Mouse (Mus musculus) frontal cortex, postnatal 14 days (tissue): ENCODE results near the gene Rhbdd2.
"Not testable (repeated sequence)": the region's sequence is repeated elsewhere in the genome, so short reads cannot be mapped to it uniquely, and the experiment has no call there.

ENCODE experiments used
- DNase-seq, 2 experiments: peaks; one replicate each; pipeline ENCODE4 v3.0.0; 2022; ENCODE audit warnings: low spot score in 2 of 2

Gene Rhbdd2

DNA sequence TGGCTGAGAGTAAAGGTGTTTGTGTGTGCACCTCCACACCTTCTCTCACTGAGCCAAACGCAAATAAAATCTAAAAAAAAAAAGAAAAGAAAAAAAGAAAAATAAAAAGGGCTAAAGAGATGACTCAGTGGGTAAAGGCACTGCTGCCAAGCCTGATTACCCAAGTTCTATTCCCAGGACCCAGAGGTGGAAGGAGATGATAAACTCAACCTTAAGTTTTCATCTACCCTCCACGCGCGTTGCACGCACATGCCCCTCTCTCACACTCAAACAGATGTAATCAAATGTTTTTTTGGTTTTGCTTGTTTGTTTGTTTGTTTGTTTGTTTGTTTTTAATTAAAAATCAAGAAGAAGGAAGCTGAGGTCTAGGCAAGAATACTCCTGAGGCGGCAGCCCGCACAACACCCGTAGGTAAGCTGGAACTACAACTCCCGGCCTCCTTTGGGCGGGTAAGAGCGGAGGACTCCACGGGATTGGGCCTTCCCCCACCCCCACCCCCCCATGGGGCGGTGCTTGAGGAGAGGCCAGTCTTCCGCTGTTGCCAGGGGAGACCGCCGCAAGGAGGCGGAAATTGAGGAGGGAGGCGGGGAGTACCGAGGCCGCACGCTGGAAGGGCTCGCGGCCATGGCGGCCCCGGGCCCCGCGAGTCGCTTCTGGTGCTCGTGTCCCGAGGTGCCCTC is at the start of gene Rhbdd2:
Gene Rhbdd2, plus strand, starts transcription at position 502 of the 680 bp plus-strand sequence.
- peak; percentile 90 to 93 for DNase-seq

DNA sequence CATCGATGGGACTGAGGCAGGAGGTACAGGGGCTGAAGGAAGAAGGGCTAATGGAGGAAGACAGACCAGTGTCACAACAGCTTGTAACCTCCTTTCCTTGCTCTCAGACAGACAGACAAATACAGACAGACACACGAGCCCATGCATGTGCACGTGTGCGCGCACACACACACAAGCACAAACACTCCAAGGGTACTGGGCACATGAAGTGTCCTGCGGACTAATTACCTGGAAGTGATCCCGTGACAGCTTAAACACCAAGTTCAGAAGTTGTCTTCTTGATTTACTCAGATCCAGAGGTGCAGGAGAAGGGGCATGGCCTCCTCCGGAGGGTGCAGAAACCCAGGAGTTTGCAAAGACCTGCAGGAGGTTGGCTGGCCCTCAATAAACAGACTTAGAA is 46.7 kb upstream of the Rhbdd2 start:
- no peak for DNase-seq

DNA sequence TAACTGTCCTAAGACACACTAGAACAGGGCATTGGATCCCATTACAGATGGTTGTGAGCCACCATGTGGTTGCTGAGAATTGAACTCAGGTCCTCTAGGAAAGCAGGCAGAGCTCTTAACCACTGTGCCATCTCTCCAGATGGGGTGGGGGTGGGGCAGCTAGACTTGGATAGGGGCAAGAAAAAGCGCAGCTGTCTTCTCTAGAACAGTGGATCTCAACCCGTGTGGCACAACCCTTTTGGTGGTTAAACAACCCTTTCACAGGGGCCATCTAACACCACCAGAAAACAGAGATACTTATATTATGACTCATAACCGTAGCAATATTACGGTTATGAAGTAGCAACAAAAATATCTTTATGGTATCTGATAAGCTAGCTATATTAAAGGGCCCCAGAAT is 44.7 kb upstream of the Rhbdd2 start:
- no peak for DNase-seq

DNA sequence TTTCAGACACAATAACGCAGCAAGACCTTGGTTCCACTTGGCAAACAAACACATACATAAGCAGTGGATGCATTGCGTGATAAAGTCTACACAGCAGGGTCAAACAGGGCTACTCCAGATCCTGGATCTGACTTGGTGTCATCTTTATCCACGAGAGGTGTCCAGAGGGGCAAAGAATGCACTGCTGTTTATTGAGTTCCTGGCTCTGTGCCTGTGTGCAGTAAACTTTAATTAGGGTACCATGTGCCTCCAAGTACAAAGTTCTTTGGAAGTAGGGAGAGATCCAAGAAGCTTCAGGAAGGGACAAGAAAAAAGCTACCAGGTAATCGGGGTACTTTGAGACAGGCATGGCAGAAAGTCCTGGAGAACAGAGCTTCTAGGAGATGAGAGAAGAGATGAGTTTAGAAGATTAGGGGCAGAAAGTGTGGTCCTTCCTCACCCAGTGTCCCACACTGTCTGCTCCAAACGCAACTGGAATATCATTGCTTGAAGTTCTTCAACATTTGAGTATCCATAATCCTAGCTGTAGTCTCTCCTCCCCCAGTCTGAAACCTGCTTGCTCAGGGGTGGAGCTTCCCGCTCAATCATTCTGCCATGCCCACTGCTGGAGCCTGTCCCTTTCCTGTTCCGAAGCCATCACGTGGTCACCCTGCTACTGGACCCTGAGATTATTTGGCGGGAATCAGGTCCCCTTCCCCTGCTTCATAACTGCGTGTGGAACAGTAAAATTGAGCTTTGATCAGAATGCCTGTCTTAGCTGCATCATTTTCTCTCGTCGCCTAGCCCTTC is 42.2 kb upstream of the Rhbdd2 start:
- no peak for DNase-seq

DNA sequence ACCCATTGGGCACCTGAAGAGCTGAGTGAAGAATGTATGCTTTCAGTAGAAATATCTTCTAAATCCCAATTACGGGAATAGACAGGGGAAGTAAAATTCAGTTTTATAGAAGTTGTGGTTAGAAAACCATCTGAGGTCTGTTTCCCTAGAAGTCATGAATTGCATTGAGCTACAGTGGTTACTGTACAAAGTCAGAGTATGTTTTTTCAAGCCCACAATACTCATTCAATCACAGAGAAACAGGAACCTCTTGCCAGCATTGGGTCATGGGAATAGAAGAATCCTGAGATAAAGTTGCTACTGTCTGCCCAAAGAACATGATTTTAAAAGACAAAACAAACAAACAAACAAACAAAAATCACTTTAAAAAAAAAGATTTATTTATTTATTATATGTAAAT is 27.8 kb upstream of the Rhbdd2 start:
- not testable (repeated sequence) for DNase-seq

DNA sequence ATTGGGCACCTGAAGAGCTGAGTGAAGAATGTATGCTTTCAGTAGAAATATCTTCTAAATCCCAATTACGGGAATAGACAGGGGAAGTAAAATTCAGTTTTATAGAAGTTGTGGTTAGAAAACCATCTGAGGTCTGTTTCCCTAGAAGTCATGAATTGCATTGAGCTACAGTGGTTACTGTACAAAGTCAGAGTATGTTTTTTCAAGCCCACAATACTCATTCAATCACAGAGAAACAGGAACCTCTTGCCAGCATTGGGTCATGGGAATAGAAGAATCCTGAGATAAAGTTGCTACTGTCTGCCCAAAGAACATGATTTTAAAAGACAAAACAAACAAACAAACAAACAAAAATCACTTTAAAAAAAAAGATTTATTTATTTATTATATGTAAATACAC is 25.7 kb upstream of the Rhbdd2 start:
- DNase-seq: not testable (repeated sequence)

DNA sequence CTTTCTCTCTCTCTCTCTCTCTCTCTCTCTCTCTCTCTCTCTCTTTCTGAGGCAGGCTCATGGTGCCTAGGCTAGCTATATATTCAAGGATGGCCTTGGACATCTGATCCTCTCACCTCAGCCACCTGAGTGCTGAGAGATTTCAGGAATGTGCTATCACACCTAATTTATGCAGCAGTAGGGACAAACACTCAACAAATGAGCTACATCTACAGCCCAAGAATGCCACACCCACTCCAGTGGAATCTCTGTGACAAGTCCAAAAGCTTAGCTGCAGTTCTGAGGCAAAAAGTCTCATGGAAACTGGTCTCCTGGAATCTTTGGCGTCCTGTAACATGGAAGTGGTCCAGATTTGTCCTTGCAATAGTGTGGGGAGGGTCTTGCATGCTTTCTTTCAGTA is 24.8 kb upstream of the Rhbdd2 start:
- DNase-seq: no peak

DNA sequence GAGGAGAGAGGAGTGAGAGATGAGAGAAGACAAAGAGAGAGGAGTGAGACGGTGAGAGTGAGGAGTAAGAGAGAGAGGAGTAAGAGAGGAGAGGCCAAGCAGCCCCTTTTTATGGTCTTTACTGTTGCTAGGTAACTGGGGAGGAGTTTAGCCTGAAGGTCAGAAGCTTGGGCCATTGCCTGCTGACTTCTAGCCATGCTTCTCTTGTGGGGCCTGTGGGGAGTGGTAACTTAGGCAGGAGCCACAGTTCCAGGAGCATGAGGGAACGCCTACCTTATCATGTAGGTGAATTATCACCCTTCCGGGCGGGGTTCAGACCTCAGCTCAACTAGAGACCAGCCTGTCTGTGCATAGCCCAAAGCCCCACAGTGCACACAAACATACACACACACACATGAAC is 22.6 kb upstream of the Rhbdd2 start:
- DNase-seq: no peak

DNA sequence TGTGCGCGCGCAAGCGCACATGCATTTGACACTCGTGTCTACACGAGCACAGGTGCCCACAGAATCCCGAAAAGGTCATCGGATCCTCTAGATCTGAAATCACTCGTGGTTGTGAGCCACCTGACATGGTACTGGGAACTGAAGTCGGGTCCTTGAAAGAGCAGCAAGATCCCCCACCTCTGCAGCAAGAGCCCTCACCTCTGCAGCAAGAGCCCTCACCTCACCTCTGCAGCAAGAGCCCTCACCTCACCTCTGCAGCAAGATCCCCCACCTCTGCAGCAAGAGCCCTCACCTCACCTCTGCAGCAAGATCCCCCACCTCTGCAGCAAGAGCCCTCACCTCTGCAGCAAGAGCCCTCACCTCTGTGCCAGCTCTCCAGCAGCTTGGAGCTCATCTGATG is 12.7 kb upstream of the Rhbdd2 start:
- not testable (repeated sequence) for DNase-seq

DNA sequence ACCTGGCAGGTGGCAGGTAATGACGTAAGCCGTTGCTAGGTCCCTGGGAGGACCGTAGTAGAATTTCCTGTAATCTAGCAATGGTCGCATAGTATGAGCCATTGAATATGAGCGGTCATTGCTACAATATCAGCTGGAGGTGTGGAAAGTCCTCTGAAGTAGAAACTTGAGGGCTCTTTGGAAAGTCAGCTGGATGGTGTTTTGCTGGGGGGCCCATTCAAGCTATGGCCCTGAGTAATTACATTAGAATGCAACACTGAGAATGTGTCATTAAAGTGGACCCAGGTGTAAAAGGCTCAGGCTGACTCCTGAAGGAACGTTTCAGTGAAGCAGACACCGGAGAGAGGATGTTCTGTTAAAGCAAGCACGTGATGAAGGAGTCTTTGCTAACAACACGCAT is 11.9 kb upstream of the Rhbdd2 start:
- no peak for DNase-seq

DNA sequence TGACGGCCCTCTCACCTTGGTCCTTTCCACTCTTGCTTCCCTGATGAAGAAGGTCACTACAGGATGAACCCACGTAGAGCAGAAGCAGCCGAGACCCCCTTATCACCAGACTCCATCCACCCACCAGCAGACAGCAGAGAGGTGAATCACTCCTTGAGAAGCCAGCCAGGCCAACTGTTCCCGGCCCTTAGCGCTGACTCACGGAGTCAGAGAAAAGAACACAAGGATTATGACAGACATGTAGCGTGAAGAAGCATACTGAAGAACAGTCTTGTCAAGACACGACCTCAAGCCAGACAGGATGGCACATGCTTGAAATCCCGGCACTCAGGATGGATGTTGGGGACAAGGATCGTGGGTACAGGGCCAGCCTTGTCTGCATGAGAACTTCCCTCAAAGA is 10.7 kb upstream of the Rhbdd2 start:
- DNase-seq: no peak

DNA sequence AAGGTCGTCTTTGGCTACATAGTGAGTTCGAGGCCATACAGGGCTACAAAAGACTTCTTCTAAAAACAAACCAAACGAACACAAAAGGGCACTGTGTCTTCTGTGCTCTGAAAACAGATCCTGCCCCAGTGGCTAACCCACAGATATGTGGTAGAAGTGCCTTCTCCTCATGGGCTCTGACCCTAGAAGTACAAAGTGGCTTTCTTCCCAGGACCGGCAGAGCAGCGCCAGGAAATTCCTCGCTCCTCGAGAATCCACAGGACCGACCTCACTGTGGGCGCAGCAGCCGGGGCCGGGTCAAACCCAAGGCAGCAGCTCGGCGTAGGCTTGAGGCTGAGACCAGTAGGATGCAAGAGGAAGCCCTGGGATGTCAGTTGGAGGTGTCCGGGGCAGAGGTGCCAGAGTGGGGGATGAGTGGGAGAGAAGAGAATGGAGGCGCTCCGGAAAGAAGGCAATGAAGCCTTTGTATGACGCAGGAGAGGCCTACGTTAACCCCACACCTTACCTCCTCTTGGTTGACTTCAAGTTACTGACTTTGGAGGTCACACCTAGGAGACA is 9.3 kb upstream of the Rhbdd2 start:
- no peak for DNase-seq

DNA sequence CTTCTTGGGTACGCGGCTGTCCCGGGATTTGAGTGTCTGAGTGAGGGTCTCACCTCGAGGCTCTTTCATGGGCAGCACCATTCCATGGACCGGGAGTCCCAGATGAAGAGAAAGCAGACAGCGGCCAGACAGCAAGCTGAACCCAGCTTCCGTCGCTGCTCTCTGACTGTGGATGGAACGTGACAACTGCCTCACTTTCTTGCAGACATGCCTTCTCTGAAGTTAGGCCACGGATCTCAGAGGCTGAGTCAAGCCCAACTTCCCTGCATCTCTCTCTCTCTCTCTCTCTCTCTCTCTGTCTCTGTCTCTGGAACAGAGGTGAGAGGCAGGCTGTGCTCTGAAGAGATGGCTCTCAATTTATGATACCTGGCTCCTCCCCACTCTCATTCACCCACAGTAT is 3.5 kb upstream of the Rhbdd2 start:
- DNase-seq: no peak

DNA sequence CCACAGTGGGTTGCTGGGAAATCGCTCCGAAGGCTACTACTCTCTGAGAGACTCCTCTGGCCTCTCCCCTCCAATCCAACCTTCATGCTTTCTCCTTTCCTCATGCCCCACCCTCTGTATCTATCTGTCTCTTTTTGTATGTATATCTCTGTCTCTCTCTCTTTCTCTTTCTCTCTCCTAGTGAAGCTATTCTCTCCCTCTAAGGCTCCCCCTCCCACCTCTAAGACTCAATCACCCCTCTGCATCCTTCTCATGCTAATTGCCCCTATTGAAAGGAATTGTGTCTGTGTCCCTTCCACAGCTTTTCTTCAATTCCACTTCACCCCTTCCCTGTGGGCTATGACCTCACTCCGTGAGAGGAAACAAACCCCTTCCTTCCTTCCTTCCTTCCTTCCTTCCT is 3.0 kb upstream of the Rhbdd2 start:
- no peak for DNase-seq

DNA sequence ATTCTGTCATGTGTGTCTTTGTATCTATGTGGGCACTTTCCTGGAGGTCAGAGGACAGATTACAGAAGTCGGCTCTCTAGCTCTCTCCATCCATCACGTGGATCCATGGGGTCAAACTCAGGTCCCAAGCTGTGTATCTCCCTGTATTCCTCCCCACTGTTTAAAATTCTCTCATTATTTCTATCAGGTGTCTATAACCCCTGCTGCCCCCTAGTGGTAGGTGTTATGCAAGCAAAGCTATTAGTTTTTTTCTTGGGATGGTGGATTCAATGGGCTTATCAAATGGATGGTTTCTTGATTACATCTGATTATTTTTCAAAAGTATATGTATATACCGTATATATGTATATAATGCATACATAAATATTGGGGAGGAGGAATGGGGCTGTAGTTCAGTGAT is 1.8 kb upstream of the Rhbdd2 start:
- DNase-seq: no peak

DNA sequence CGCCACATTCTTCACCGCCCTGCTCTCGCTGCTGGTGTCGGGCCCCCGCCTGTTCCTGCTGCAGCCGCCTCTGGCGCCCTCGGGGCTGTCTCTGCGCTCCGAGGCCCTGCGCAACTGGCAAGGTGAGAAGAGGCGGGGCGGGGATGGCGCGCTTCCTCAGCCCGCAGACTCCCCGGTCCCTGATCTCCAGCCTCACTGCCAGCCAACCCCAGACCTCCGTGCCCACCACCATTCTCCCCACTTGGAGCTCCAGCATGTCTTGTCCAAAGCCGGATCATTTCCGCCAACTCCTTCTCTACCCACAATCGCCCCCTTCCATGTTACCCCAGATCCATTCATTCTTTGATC is 353 bp downstream of the Rhbdd2 start:
- no peak for DNase-seq

DNA sequence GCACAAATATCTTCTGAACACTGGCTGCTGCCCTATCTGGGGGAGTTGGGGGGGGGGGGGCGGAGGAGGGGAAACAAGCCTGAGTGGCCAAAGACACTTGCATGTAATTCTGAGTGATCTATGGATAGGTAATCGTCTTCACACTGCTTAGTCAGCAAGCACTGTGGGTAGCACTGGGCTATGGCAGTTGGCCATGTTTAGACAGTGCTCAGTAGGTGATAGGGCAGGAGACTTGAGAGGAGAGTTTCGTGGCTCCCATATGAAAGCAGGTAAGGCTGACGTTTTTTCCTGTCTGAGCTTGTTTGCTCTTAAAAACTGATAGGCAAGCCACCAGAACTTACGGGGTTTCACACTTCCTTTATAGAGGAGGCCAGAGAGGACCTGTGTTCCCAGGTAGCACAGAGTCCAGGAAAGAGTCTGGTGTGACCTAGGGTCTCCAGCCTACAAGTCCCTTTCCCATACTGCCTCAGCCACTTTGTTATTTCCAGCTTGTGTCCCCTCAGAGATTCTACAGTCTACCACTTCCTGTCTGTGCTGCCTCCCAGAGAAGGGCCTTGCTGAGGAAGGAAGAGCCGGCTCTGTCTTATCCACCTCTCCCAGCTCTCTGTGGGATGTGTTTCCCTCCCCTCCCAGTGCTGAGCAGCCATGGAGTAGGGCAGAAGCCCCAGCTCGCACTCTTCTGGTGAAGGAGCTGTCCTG is 7.5 kb downstream of the Rhbdd2 start:
- no peak for DNase-seq

DNA sequence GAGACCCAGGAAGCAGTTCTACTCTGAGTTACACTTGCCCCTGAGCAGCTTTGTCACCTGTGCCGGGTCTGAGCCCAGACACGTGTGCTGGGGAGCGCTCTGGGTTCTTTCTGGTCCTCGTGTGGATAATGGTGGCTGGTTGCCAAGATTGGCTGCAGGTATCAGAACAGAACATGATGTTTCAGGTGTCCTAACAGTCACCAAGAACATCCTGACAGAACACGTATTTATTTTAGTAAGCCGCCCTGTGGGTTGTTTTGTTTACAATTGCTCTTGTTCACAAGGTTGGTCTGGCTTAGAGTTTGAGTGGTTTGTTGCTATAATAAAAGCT is 8.0 kb downstream of the Rhbdd2 start:
- DNase-seq: no peak

DNA sequence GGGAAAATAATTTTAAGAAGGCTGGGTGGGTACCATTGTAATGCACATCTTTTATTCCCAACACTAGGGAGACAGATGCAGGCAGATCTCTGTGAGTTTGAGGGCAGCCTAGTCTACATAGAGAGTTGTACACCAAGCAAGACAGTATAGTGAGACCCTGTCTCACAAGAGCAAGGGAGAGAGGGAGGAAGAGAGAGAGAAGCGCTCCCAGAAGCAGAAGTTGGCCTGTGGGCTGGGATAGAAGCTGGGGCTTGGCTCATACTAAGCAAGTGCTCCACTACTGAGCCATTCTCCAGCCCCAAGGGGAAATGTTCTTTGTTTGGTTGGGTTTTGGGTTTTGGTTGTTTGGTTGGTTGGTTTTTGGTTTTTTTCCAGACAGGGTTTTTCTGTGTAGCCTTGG is 8.6 kb downstream of the Rhbdd2 start:
- no peak for DNase-seq

DNA sequence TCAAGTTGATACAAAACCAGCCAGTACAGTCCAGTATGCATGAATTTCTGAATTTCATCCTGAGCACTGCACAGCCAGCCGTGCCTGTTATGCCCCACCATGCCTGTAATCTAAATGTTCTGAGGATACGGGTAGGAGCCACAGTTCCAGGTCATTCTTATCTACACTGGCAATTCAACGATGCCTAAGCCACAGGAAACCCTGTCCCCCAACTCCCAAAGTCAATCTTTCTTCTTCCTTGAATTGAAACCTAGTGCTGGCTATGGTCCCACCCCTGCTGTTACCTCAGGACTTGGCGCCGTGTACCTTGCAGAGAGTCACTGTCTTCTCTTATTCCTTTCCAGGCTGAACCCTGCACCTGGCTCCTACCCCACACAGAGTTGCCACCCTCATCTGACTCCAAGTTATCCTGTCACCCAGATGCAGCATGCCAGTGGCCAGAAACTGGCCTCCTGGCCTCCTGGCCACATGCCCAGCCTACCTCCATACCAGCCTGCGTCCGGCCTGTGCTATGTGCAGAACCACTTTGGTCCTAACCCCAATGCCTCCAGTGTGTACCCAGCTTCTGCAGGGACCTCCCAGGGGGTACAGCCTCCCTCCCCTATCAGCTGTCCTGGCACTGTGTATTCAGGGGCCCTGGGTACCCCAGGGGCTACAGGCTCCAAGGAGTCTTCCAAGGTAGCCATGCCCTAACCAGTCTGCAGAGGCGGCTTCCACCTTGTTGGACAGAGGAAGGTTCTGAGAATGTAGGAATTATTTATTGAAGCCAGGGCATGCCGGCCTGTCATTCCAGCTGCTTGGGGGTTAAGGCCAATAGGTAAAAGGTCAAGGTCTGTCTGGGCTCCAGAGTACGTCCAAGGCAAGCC is 10.5 kb downstream of the Rhbdd2 start:
- no peak for DNase-seq

DNA sequence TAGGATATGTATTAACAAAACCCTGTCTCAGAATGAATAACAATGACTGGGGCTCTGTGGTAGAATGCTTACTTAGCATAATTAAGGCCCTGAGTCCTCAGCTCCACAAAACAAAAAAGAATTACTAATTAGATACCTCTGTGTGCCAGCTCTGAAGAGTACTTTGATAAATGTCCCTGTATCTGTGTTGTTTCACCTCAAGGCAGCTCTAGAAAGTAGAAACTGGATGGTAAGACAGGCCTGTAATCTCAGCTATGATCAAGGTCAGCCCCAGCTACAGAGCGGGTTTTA is 11.1 kb downstream of the Rhbdd2 start:
- DNase-seq: no peak

DNA sequence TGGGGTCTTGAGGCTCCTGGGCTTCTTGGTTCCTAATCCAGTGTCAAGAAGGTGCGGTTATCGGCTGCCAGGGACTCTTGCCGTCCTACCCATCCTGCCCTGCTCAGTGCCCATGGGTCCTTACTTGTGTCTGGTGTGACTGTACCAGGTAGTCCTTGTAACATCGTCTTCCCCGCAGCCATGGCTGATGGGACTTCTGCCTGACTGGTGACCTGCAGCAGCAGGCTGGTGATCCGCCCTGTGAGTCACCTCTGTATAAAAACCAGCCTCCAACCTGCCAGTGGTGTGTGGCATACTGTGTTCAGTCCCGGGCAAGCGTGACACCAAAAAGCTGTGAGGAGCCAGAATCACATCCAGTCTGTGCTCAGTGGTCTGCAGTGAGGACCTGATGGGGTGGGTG is 11.5 kb downstream of the Rhbdd2 start:
- DNase-seq: no peak
